Mouse (Mus musculus): ENCODE data around the gene Cpm. TPM values are rescaled to one million over a fixed set of nuclear protein-coding genes. Genes with fewer than 3 reads are reported as not detected.

The Cpm gene
- total RNA-seq, 2 experiments from 2014 or later, result 5.8 to 6.4 TPM

- DNase-seq (ENCODE audit: low spot score in 2 of 2), result no peak
These were observed 4.4 kb downstream of the Cpm start for GRCm38 (mm10) chr10:117633564-117634208.

GRCm38 (mm10) chr10:117634323-117635030 is 5.2 kb downstream of the Cpm start:
- DNase-seq (ENCODE audit: low spot score in 2 of 2), result no peak

GRCm38 (mm10) chr10:117635078-117635771 is 5.9 kb downstream of the Cpm start:
- no peak for DNase-seq (ENCODE audit: low spot score in 2 of 2)

GRCm38 (mm10) chr10:117635823-117636589 is 6.7 kb downstream of the Cpm start:
- no peak for DNase-seq (ENCODE audit: low spot score in 2 of 2)

- DNase-seq (ENCODE audit: low spot score in 2 of 2), result no peak
These were observed 7.9 kb downstream of the Cpm start for GRCm38 (mm10) chr10:117637062-117637744.

GRCm38 (mm10) chr10:117637745-117638577 is 8.7 kb downstream of the Cpm start:
- no peak for DNase-seq (ENCODE audit: low spot score in 2 of 2)

GRCm38 (mm10) chr10:117638578-117639220 is 9.4 kb downstream of the Cpm start:
- DNase-seq (ENCODE audit: low spot score in 2 of 2), result no peak

GRCm38 (mm10) chr10:117639221-117639599 is 9.9 kb downstream of the Cpm start:
- no peak for DNase-seq (ENCODE audit: low spot score in 2 of 2)

- no peak for DNase-seq (ENCODE audit: low spot score in 2 of 2)
These were observed 10.7 kb downstream of the Cpm start for GRCm38 (mm10) chr10:117639899-117640594.

GRCm38 (mm10) chr10:117640595-117641078 is 11.3 kb downstream of the Cpm start:
- DNase-seq (ENCODE audit: low spot score in 2 of 2), result no peak

- DNase-seq (ENCODE audit: low spot score in 2 of 2), result no peak
These were observed 12.3 kb downstream of the Cpm start for GRCm38 (mm10) chr10:117641400-117642200.

GRCm38 (mm10) chr10:117642201-117642450 is 12.8 kb downstream of the Cpm start:
- DNase-seq (ENCODE audit: low spot score in 2 of 2), result no peak

- DNase-seq (ENCODE audit: low spot score in 2 of 2), result no peak
These were observed 13.4 kb downstream of the Cpm start for GRCm38 (mm10) chr10:117642491-117643262.

GRCm38 (mm10) chr10:117643302-117643701 is 14.0 kb downstream of the Cpm start:
- no peak for DNase-seq (ENCODE audit: low spot score in 2 of 2)

GRCm38 (mm10) chr10:117643711-117644428 is 14.6 kb downstream of the Cpm start:
- DNase-seq (ENCODE audit: low spot score in 2 of 2), result no peak

GRCm38 (mm10) chr10:117644429-117644748 is 15.1 kb downstream of the Cpm start:
- DNase-seq (ENCODE audit: low spot score in 2 of 2), result no peak

GRCm38 (mm10) chr10:117644828-117645227 is 15.5 kb downstream of the Cpm start:
- no peak for DNase-seq (ENCODE audit: low spot score in 2 of 2)

Data from layer of hippocampus, postnatal 10 days (tissue).